Mouse (Mus musculus): Measurements from ENCODE around the gene Fem1a. TPM values are rescaled to one million over a fixed set of nuclear protein-coding genes. Genes with fewer than 3 reads are reported as not detected.

Fem1a gene
- polyA plus RNA-seq (2015; fragmentation: Nextera tagmentation; extraction: Ambion mirVana) = 21.4 and 22.9 TPM in 2 replicates

- H3K27me3 ChIP-seq = no peaks in the 10 kb centered on the region
- H3K4me3 ChIP-seq = peak within 1 kb of the TSS; percentile 59
- peak within 1 kb of the TSS; percentile 61 for H3K9ac ChIP-seq (replicated peaks)
- whole genome bisulfite sequencing = 0% methylated on average over 28 of the region's 28 CpGs
- peaks cover 53% of the 10 kb centered on the region for H3K4me1 ChIP-seq
- peak within 1 kb of the TSS; percentile 98 for H3K4me2 ChIP-seq (replicated peaks)
- no peaks in the 10 kb centered on the region for H3K9me3 ChIP-seq
- peak; percentile 91 for ATAC-seq (replicated peaks)
- peaks cover 32% of the 10 kb centered on the region for H3K36me3 ChIP-seq
- H3K27ac ChIP-seq (replicated peaks) = peak within 1 kb of the TSS; percentile 95
These were observed at the start of gene Fem1a for GRCm38 (mm10) chr17:56256239-56256881. Gene Fem1a, plus strand, starts transcription at chr17:56256810.

DNA sequence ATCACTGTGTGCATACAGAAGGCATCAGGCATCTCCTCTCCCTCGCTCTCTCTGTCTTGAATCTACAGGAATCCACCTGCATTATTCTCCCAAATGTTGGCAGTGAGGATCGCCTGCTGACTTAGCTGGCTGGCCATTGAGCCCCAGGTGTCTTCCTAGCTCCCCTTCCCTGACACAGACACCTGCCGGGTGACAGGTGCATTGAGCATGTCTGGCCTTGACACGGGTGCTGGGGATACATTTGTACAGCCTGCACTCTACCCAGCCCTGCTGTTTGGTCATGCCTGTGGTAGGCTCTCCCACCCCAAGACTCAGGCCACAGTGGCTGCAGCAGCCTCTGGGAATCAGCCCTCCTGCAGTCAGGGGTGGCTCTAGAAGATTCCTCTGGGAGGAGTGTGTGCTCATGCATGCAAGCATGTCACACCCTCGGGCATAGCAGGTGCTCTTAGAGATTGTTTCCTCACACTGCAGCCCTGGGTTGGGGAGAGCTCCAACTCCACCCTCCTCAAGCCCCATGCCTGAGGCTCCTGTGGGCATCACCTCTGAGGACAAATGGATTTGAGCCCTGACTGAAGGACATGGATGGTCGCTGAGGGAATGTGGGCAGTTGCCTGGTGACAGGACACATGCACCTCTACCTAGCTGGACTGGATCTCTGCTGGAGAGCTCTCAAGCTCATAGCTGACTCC is 49.5 kb upstream of the Fem1a start:
- no peak for ATAC-seq (replicated peaks)
- Histone ChIP-seq H3K4me3 (no peak overlapping the region), H3K4me2 (replicated peaks) (no peak overlapping the region), H3K4me1 (no peaks in the 10 kb centered on the region), H3K9ac (replicated peaks) (no peak overlapping the region), H3K27me3 (no peaks in the 10 kb centered on the region), H3K27ac (replicated peaks) (no peak overlapping the region), H3K36me3 (peaks cover 94% of the 10 kb centered on the region), H3K9me3 (no peaks in the 10 kb centered on the region)
- 86% methylated on average over 6 of the region's 6 CpGs for WGBS

GRCm38 (mm10) chr17:56207963-56208530 is 48.6 kb upstream of the Fem1a start:
- WGBS = 95% methylated on average over 9 of the region's 9 CpGs

DNA sequence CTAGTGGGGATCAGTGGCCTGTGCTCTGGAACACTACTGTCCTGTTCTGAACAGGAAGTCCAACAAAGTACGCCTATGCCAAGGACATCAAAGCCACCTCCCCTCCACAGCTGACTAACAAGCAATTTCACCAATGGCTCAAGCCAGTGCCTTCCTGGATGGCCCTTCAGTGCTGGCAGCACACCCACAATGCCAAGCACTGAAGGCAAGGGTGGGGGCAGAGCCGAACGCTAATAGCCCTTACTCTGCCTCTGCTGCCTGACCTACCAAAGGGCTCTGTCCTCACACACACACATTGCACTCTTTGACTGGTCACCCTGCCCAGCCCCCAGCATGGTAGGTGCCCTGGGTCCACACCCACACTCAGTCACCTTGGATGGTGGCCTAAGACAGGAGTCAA is 47.8 kb upstream of the Fem1a start:
- H3K27ac ChIP-seq (replicated peaks) = no peak overlapping the region
- no peak for ATAC-seq (replicated peaks)
- H3K9ac ChIP-seq (replicated peaks) = no peak overlapping the region
- H3K4me3 ChIP-seq = no peak overlapping the region
- H3K4me2 ChIP-seq (replicated peaks) = no peak overlapping the region
- WGBS = 93% methylated on average over 3 of the region's 3 CpGs
- no peaks in the 10 kb centered on the region for H3K9me3 ChIP-seq
- no peaks in the 10 kb centered on the region for H3K27me3 ChIP-seq
- peaks cover 77% of the 10 kb centered on the region for H3K36me3 ChIP-seq
- no peaks in the 10 kb centered on the region for H3K4me1 ChIP-seq

More at GRCm38 (mm10) chr17:56207963-56208530, 48.6 kb upstream of the Fem1a start:
- H3K9ac ChIP-seq (replicated peaks) = no peak overlapping the region
- no peak for ATAC-seq (replicated peaks)
- no peaks in the 10 kb centered on the region for H3K4me1 ChIP-seq
- H3K27ac ChIP-seq (replicated peaks) = no peak overlapping the region
- H3K9me3 ChIP-seq = no peaks in the 10 kb centered on the region
- H3K4me3 ChIP-seq = no peak overlapping the region
- H3K4me2 ChIP-seq (replicated peaks) = no peak overlapping the region
- peaks cover 85% of the 10 kb centered on the region for H3K36me3 ChIP-seq
- no peaks in the 10 kb centered on the region for H3K27me3 ChIP-seq

DNA sequence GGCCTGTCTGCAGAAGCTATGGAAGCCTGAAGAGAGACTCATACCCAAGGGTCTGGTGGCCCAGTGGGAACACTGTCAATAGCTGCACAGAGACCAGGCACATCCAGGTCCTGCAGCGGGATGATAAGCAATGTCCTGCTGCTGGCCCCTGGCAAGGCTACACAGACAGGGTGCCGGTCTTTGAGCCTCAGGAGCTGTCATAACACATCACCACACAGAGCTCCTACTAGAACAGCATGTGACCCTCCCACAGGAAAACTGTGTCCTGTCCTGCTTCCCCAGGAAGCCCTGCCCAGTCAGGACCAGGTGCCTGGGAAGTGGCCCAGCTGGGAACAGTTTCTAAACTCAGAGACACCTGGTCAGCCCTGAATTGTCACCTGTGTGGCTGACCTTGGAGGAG is 45.5 kb upstream of the Fem1a start:
- no peak overlapping the region for H3K4me3 ChIP-seq
- H3K4me1 ChIP-seq = peaks cover 13% of the 10 kb centered on the region
- H3K4me2 ChIP-seq (replicated peaks) = no peak overlapping the region
- peaks cover 54% of the 10 kb centered on the region for H3K36me3 ChIP-seq
- no peaks in the 10 kb centered on the region for H3K27me3 ChIP-seq
- 83% methylated on average over 2 of the region's 2 CpGs for WGBS
- no peaks in the 10 kb centered on the region for H3K9me3 ChIP-seq
- no peak overlapping the region for H3K27ac ChIP-seq (replicated peaks)
- no peak for ATAC-seq (replicated peaks)
- no peak overlapping the region for H3K9ac ChIP-seq (replicated peaks)

GRCm38 (mm10) chr17:56212676-56213075 is 43.9 kb upstream of the Fem1a start:
- H3K36me3 ChIP-seq = peaks cover 40% of the 10 kb centered on the region
- ATAC-seq (replicated peaks) = no peak
- no peaks in the 10 kb centered on the region for H3K27me3 ChIP-seq
- 78% methylated on average over 6 of the region's 6 CpGs for WGBS
- no peaks in the 10 kb centered on the region for H3K9me3 ChIP-seq
- H3K4me2 ChIP-seq (replicated peaks) = no peak overlapping the region
- no peak overlapping the region for H3K9ac ChIP-seq (replicated peaks)
- peaks cover 28% of the 10 kb centered on the region for H3K4me1 ChIP-seq
- no peak overlapping the region for H3K27ac ChIP-seq (replicated peaks)
- H3K4me3 ChIP-seq = no peak overlapping the region

GRCm38 (mm10) chr17:56214229-56214628 is 42.4 kb upstream of the Fem1a start:
- Histone ChIP-seq H3K4me2 (replicated peaks) (no peak overlapping the region), H3K36me3 (peaks cover 26% of the 10 kb centered on the region), H3K9ac (replicated peaks) (no peak overlapping the region), H3K27ac (replicated peaks) (no peak overlapping the region), H3K27me3 (no peaks in the 10 kb centered on the region), H3K4me3 (no peak overlapping the region), H3K9me3 (no peaks in the 10 kb centered on the region), H3K4me1 (peaks cover 33% of the 10 kb centered on the region)
- no peak for ATAC-seq (replicated peaks)
- 65% methylated on average over 1 of the region's 1 CpGs for WGBS

DNA sequence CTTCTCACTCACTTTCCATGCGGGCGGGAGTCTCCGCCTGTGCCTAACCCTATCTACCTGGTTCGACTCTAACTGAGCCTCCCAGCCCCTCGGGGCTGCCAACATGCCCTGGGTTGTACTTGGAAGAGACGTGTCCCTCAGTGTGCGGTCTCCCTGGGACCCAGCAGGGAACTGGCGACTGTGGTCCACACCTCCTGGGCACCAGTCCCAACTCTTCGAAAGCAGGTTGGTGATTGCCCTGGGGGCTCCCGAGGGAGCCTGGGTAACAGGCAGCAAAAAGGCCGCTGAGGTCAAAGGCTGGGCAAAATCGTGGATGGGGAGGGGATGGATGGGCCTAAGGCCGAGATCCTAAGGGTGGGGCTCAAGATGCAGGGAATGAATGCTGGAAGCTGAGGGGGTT is 38.9 kb upstream of the Fem1a start:
- no peaks in the 10 kb centered on the region for H3K9me3 ChIP-seq
- ATAC-seq (replicated peaks) = no peak
- H3K27ac ChIP-seq (replicated peaks) = no peak overlapping the region
- peaks cover 33% of the 10 kb centered on the region for H3K4me1 ChIP-seq
- peak overlapping the region; percentile 72 for H3K4me2 ChIP-seq (replicated peaks)
- peak overlapping the region; percentile 77 for H3K4me3 ChIP-seq
- H3K27me3 ChIP-seq = no peaks in the 10 kb centered on the region
- 65% methylated on average over 13 of the region's 13 CpGs for WGBS
- H3K36me3 ChIP-seq = no peaks in the 10 kb centered on the region
- H3K9ac ChIP-seq (replicated peaks) = peak overlapping the region; percentile 84

GRCm38 (mm10) chr17:56218377-56219191 is 38.0 kb upstream of the Fem1a start, which contains the start of gene Dpp9:
Gene Dpp9, minus strand, starts transcription at chr17:56218905.
- peaks cover 33% of the 10 kb centered on the region for H3K4me1 ChIP-seq
- H3K4me3 ChIP-seq = peak within 1 kb of the TSS; percentile 77
- peak within 1 kb of the TSS; percentile 92 for H3K27ac ChIP-seq (replicated peaks)
- H3K9me3 ChIP-seq = no peaks in the 10 kb centered on the region
- no peaks in the 10 kb centered on the region for H3K36me3 ChIP-seq
- ATAC-seq (replicated peaks) = peak; percentile 99
- no peaks in the 10 kb centered on the region for H3K27me3 ChIP-seq
- under 1% methylated on average over 75 of the region's 78 CpGs for WGBS
- peak within 1 kb of the TSS; percentile 72 for H3K4me2 ChIP-seq (replicated peaks)
- peak within 1 kb of the TSS; percentile 84 for H3K9ac ChIP-seq (replicated peaks)

DNA sequence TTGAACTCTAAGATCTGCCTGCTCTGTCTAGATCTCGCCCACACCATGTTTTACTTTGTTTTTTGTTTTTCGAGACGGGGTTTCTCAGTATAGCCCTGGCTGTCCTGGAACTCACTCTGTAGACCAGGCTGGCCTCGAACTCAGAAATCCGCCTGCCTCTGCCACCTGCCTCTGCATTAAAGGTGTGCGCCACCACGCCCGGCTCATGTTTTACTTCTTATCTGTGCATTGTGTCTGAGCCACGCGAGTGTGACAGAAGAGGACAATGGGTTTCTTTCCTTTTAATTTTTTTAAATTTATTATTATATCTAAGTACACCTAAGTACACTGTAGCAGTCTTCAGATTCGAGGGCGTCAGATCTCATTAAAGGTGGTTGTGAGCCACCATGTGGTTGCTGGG is 37.4 kb upstream of the Fem1a start:
- Histone ChIP-seq H3K27me3 (no peaks in the 10 kb centered on the region), H3K36me3 (no peaks in the 10 kb centered on the region), H3K9ac (replicated peaks) (peak overlapping the region; percentile 84), H3K4me1 (peaks cover 32% of the 10 kb centered on the region), H3K9me3 (no peaks in the 10 kb centered on the region), H3K4me2 (replicated peaks) (peak overlapping the region; percentile 72), H3K27ac (replicated peaks) (peak overlapping the region; percentile 92), H3K4me3 (peak overlapping the region; percentile 77)
- 48% methylated on average over 12 of the region's 12 CpGs for WGBS
- 0 out of 2 replicates have a peak, but pooled peaks have one; percentile 37 for ATAC-seq (replicated peaks)

DNA sequence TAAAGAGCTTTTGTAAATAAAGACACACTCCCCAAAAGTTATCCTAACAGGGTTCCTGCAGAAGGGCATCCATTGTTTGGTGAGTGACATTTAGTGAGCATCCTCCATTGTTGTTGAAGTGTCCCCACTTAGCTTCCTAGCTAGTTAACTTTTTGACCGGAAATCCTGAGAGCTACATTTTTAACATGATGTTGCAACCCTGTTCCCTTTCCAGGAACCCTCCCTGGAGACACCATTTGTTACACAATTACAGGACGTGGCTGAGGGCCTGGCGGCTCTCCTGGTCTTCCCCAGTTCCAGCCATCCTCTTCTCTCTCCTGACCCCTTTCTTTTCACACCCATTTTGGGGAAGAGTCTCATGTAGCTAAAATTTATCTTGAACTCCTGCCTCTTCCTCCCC is 36.8 kb upstream of the Fem1a start:
- no peaks in the 10 kb centered on the region for H3K27me3 ChIP-seq
- H3K4me3 ChIP-seq = no peak overlapping the region
- H3K36me3 ChIP-seq = no peaks in the 10 kb centered on the region
- H3K4me1 ChIP-seq = peaks cover 27% of the 10 kb centered on the region
- no peak overlapping the region for H3K9ac ChIP-seq (replicated peaks)
- 76% methylated on average over 3 of the region's 3 CpGs for WGBS
- no peak overlapping the region for H3K27ac ChIP-seq (replicated peaks)
- ATAC-seq (replicated peaks) = no peak
- no peak overlapping the region for H3K4me2 ChIP-seq (replicated peaks)
- no peaks in the 10 kb centered on the region for H3K9me3 ChIP-seq

- 48% methylated on average over 1 of the region's 1 CpGs for WGBS
- no peak for ATAC-seq (replicated peaks)
- H3K9ac ChIP-seq (replicated peaks) = no peak overlapping the region
- no peak overlapping the region for H3K4me2 ChIP-seq (replicated peaks)
- no peaks in the 10 kb centered on the region for H3K4me1 ChIP-seq
- H3K27ac ChIP-seq (replicated peaks) = no peak overlapping the region
- no peak overlapping the region for H3K4me3 ChIP-seq
- H3K36me3 ChIP-seq = no peaks in the 10 kb centered on the region
- H3K27me3 ChIP-seq = no peaks in the 10 kb centered on the region
- H3K9me3 ChIP-seq = no peaks in the 10 kb centered on the region
These were observed 31.7 kb upstream of the Fem1a start for GRCm38 (mm10) chr17:56224916-56225315.

All from forebrain, embryonic 15.5 days (tissue).